Mouse (Mus musculus) heart, embryonic 16.5 days (tissue): ENCODE measurements around the gene Dnase2b. TPM values are rescaled to one million over a fixed set of nuclear protein-coding genes. Genes with fewer than 3 reads are reported as not detected.

Source experiments
- ATAC-seq: fragments of 200-750 bp; cut with Nextera tagmentation; replicated peaks from 2 replicates; pipeline ENCODE4 v1.8.0; 2017; ENCODE audit warnings: moderate number of reproducible peaks; ENCODE audit not compliant: insufficient read depth, low FRiP score; ENCODE audit errors: extremely low read depth
- H3K27ac ChIP-seq: fragments of 300-500 bp; sonication (generic); 2 replicates; pipeline ENCODE4 v1.5.1; 2014; ENCODE audit warnings: mild to moderate bottlenecking, low read length, control low read depth, moderate library complexity
- H3K27me3 ChIP-seq: fragments of 300-500 bp; sonication (generic); 2 replicates; pipeline ENCODE4 v1.6.1; 2014; ENCODE audit warnings: low read length, mixed read lengths; ENCODE audit not compliant: control insufficient read depth, insufficient read depth
- H3K36me3 ChIP-seq: fragments of 300-500 bp; sonication (generic); 2 replicates; pipeline ENCODE4 v1.6.1; 2014; ENCODE audit not compliant: control insufficient read depth, insufficient read depth
- H3K4me1 ChIP-seq: fragments of 300-500 bp; sonication (generic); 2 replicates; pipeline ENCODE4 v1.6.1; 2014; ENCODE audit warnings: low read length, mixed read lengths; ENCODE audit not compliant: control insufficient read depth, insufficient read depth
- H3K4me2 ChIP-seq: fragments of 300-500 bp; sonication (generic); 2 replicates; pipeline ENCODE4 v1.6.1; 2014; ENCODE audit warnings: low read depth, mild to moderate bottlenecking, control low read depth, low read length
- H3K4me3 ChIP-seq: fragments of 300-500 bp; sonication (generic); 2 replicates; pipeline ENCODE4 v1.5.1; 2014; ENCODE audit warnings: mild to moderate bottlenecking, control low read depth, low read length
- H3K9ac ChIP-seq: fragments of 300-500 bp; sonication (generic); 2 replicates; pipeline ENCODE4 v1.6.1; 2014; ENCODE audit warnings: low read length, control low read depth
- H3K9me3 ChIP-seq: fragments of 300-500 bp; sonication (generic); replicated peaks from 2 replicates; pipeline ENCODE4 v1.6.1; 2016; ENCODE audit warnings: low read length; ENCODE audit not compliant: control insufficient read depth
- WGBS: fragments of 180-500 bp; shearing (Covaris S2); extraction: QIAGEN DNeasy Blood & Tissue Kit; methylation state at CpG from one replicate; pipeline ENCODE4 v1.1.7; 2014; 5-methylcytosine and 5-hydroxymethylcytosine counted together
- polyA plus RNA-seq: library from polyadenylated mRNA; unstranded; fragments of >200 nt; fragmentation: Nextera tagmentation; extraction: Ambion mirVana; gene quantifications from 2 replicates; pipeline ENCODE4 v1.2.1, GENCODE M21; 2015

Gene Dnase2b
- polyA plus RNA-seq, 1 experiment from 2014 or later = not detected

DNA sequence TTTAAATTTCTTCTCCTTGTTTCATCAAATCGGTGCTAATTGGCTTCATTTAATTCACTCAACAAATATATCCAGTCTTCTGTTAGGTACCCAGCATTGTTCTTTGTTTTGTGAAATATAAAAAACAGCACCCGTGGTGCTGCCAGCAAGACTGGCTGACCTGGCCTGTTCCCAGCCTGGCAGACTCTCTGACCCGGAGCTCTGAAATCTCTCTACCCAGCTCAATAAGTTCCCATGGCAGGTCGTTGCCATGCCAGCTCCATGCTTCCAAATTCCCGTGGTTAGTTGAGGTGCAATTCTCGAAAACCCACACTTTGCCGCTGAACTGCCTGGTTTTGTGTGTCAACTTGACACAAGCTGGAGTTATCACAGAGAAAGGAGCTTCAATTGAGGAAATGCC is 60.6 kb downstream of the Dnase2b start:
- no peaks in the 10 kb centered on the region for H3K27me3 ChIP-seq
- no peaks in the 10 kb centered on the region for H3K9me3 ChIP-seq
- no peak for ATAC-seq
- no peak overlapping the region for H3K27ac ChIP-seq
- H3K36me3 ChIP-seq = no peaks in the 10 kb centered on the region
- H3K4me2 ChIP-seq = no peak overlapping the region
- peaks cover 2% of the 10 kb centered on the region; the same call in 1 of the 2 replicates for H3K4me1 ChIP-seq
- H3K4me3 ChIP-seq = no peak overlapping the region
- 83% methylated on average over 7 of the region's 7 CpGs for WGBS
- H3K9ac ChIP-seq = no peak overlapping the region

DNA sequence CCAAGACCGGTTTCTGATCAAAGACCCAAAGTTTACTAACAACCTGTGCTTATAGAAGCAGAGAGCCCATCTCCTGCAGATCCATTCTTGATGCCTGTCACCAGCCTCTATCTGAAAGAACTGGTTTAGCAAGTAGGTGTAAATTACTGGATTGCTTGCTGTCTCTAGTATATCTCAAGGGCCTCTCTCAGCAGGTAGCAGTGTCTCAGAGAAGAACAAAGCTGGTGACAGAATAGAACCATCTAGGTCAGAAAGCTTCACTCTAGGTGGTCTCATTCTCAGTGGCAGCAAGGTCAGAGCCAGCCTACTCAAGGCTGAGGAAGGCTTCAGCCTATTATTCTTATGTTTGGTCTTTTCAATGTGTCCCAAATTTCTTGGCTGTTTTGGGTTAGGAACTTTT is 71.8 kb downstream of the Dnase2b start:
- no peaks in the 10 kb centered on the region for H3K36me3 ChIP-seq
- no peaks in the 10 kb centered on the region for H3K27me3 ChIP-seq
- H3K9ac ChIP-seq = no peak overlapping the region
- H3K4me3 ChIP-seq = no peak overlapping the region
- 37% methylated on average over 1 of the region's 1 CpGs for WGBS
- H3K27ac ChIP-seq = no peak overlapping the region
- no peak overlapping the region for H3K4me2 ChIP-seq
- no peak for ATAC-seq
- no peaks in the 10 kb centered on the region for H3K9me3 ChIP-seq
- no peaks in the 10 kb centered on the region for H3K4me1 ChIP-seq

DNA sequence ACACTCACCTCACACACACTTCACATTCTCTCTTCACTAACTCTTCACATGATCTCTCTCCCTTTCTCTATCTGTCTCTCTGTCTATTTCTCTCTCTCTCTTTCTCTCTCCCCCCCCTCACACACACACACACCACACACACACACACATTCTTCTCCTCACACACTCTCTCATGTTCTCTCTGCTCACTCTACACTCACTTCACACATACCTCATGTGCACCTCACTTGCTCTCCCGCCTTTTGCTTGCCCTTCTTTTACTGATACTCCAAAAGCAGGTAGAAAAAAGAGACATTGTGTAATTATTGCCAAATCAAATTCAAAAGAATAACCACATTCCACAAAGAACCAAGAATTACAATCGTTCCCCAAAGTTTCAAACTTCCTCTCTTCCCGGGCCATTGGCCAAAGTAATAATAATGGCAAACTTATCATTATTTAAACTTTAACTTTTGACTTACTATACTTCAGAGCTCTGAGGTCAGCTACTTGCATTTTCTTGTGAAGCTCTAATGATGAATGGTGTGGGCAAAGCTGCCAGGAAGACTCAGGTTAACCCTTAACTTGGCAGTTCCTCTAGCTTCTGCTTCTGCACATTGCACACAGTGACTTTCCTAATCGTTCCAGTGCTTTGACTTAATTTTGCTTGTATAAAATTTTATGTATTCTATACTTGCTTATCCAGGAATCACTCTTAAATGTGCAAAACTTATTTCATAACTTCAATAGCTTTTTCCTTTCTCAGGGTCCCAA is 74.7 kb downstream of the Dnase2b start:
- Histone ChIP-seq H3K4me1 (no peaks in the 10 kb centered on the region), H3K4me2 (no peak overlapping the region), H3K27me3 (no peaks in the 10 kb centered on the region), H3K4me3 (no peak overlapping the region), H3K27ac (no peak overlapping the region), H3K9me3 (no peaks in the 10 kb centered on the region), H3K9ac (no peak overlapping the region), H3K36me3 (no peaks in the 10 kb centered on the region)
- WGBS = 59% methylated on average over 4 of the region's 4 CpGs
- no peak for ATAC-seq

DNA sequence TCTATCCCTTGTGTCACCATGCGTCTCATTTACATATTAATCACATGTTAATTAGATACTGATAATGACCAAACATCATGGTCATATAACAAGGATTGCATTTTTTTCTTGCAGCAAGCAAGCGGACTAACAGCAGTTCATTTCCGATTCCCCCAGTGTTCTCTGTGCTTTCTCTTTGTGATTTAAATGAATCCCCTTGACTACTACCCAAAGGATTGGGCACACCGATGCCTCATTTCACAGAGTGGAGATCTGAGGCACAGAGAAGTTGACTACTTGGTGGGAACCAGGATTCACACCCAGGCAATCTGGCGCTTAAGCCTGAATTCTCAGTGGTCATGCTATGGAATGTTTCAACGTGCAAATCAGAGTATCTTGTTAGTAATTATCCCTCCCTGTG is 80.4 kb downstream of the Dnase2b start:
- no peaks in the 10 kb centered on the region for H3K4me1 ChIP-seq
- no peak overlapping the region for H3K4me2 ChIP-seq
- 61% methylated on average over 6 of the region's 6 CpGs for WGBS

More for the DNA sequence above, 80.4 kb downstream of the Dnase2b start:
- no peaks in the 10 kb centered on the region for H3K36me3 ChIP-seq
- no peaks in the 10 kb centered on the region for H3K9me3 ChIP-seq
- no peak overlapping the region for H3K9ac ChIP-seq
- no peaks in the 10 kb centered on the region for H3K27me3 ChIP-seq
- H3K27ac ChIP-seq = no peak overlapping the region
- ATAC-seq = no peak
- no peak overlapping the region for H3K4me3 ChIP-seq

Other genes starting within 250 kb of the Dnase2b start
- 16.2 and 16.8 TPM in 2 replicates for gene Ssx2ip, start 211.0 kb downstream of the Dnase2b start, polyA plus RNA-seq
- gene Ctbs, start 165.8 kb downstream of the Dnase2b start, polyA plus RNA-seq = 7.8 and 8.7 TPM in 2 replicates
- 5.2 and 5.6 TPM in 2 replicates for gene Spata1, start 115.8 kb downstream of the Dnase2b start, polyA plus RNA-seq
- gene Gng5, start 115.8 kb downstream of the Dnase2b start, polyA plus RNA-seq = 1,101 and 1,119 TPM in 2 replicates
- 31.4 and 38.8 TPM in 2 replicates for gene Rpf1, start 94.2 kb downstream of the Dnase2b start, polyA plus RNA-seq
- gene Uox, start 45.2 kb downstream of the Dnase2b start, polyA plus RNA-seq = 0.13 and 0.34 TPM in 2 replicates
- gene 4930503B20Rik, start 35.7 kb upstream of the Dnase2b start, polyA plus RNA-seq = 0.17 and 0.28 TPM in 2 replicates
- 2.2 and 2.4 TPM in 2 replicates for gene Samd13, start 70.0 kb upstream of the Dnase2b start, polyA plus RNA-seq
- 52.6 and 53.5 TPM in 2 replicates for gene Prkacb, start 197.4 kb upstream of the Dnase2b start, polyA plus RNA-seq
- gene Ttll7, start 236.8 kb upstream of the Dnase2b start, polyA plus RNA-seq = 1.2 and 1.4 TPM in 2 replicates